Mouse (Mus musculus) liver, embryonic 16.5 days (tissue): Measurements from ENCODE around the gene Slc25a45. TPM values are rescaled to one million over a fixed set of nuclear protein-coding genes. Genes with fewer than 3 reads are reported as not detected.

ENCODE experiments used
- ATAC-seq: fragments of 200-750 bp; cut with Nextera tagmentation; 2 replicates; pipeline ENCODE4 v1.8.0; 2017; ENCODE audit warnings: low read depth, mild to moderate bottlenecking, moderate number of reproducible peaks, moderate library complexity
- H3K27ac ChIP-seq: fragments of 300-500 bp; sonication (generic); 2 replicates; pipeline ENCODE4 v1.5.1; 2014; ENCODE audit warnings: mild to moderate bottlenecking, low read length
- H3K27me3 ChIP-seq: fragments of 300-500 bp; sonication (generic); 2 replicates; pipeline ENCODE4 v1.6.1; 2014; ENCODE audit warnings: low read depth, low read length, mixed read lengths; ENCODE audit not compliant: control insufficient read depth, insufficient read depth
- H3K36me3 ChIP-seq: fragments of 300-500 bp; sonication (generic); 2 replicates; pipeline ENCODE4 v1.6.1; 2014; ENCODE audit warnings: mild to moderate bottlenecking; ENCODE audit not compliant: control insufficient read depth, insufficient read depth
- H3K4me1 ChIP-seq: fragments of 300-500 bp; sonication (generic); 2 replicates; pipeline ENCODE4 v1.6.1; 2014; ENCODE audit warnings: low read depth, low read length, mixed read lengths; ENCODE audit not compliant: control insufficient read depth
- H3K4me2 ChIP-seq: fragments of 300-500 bp; sonication (generic); 2 replicates; pipeline ENCODE4 v1.6.1; 2014; ENCODE audit warnings: low read depth, low read length, mixed read lengths
- H3K4me3 ChIP-seq: fragments of 300-500 bp; sonication (generic); 2 replicates; pipeline ENCODE4 v1.5.1; 2014; ENCODE audit warnings: low read depth, mild to moderate bottlenecking, low read length
- H3K9ac ChIP-seq: fragments of 300-500 bp; sonication (generic); 2 replicates; pipeline ENCODE4 v1.6.1; 2014; ENCODE audit warnings: low read depth, low read length
- H3K9me3 ChIP-seq: fragments of 300-500 bp; sonication (generic); replicated peaks from 2 replicates; pipeline ENCODE4 v1.6.1; 2016; ENCODE audit warnings: low read length; ENCODE audit not compliant: control insufficient read depth
- WGBS: fragments of 180-500 bp; shearing (Covaris S2); extraction: QIAGEN DNeasy Blood & Tissue Kit; methylation state at CpG from one replicate; pipeline ENCODE4 v1.1.7; 2014; ENCODE audit not compliant: insufficient replicate concordance; 5-methylcytosine and 5-hydroxymethylcytosine counted together
- polyA plus RNA-seq: library from polyadenylated mRNA; unstranded; fragments of >200 nt; fragmentation: Nextera tagmentation; extraction: Ambion mirVana; gene quantifications from 2 replicates; pipeline ENCODE4 v1.2.1, GENCODE M21; 2015

Gene Slc25a45
- polyA plus RNA-seq, 1 experiment from 2014 or later, result 6.9 TPM

DNA sequence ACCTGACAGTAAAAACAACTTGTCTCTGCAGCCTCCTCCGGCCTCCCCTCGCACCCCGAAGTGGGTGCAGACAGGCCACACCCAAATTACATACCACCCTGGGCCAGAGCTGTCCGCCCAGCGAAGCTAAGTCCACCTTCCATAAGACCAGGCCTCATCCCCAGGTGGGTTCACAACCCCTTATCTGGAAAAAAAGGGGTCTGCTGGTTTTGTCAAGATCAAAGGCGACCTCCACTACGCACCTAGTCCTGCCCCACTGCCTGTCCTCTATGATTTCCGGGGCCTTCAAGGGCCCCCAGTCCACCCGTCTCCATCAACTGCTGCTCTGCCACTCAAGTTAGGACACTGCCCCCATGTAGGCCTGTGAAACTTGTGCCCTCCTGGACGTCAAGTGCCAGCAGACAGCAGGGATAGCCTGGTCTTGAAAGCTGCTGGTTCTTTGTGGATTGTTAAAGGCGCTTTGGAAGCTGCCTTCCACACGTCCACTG is 32.7 kb upstream of the Slc25a45 start:
- Histone ChIP-seq H3K27ac (peak overlapping the region; percentile 96), H3K9ac (peak overlapping the region; percentile 80), H3K4me1 (peaks cover 92% of the 10 kb centered on the region), H3K4me3 (peak overlapping the region; percentile 67), H3K36me3 (no peaks in the 10 kb centered on the region), H3K4me2 (peak overlapping the region; percentile 76), H3K9me3 (no peaks in the 10 kb centered on the region), H3K27me3 (no peaks in the 10 kb centered on the region)
- WGBS, result 24% methylated on average over 12 of the region's 12 CpGs
- ATAC-seq, result no peak

GRCm38 (mm10) chr19:5845319-5846135 is 32.1 kb upstream of the Slc25a45 start:
- Histone ChIP-seq H3K9ac (peak overlapping the region; percentile 80), H3K4me1 (peaks cover 93% of the 10 kb centered on the region), H3K4me2 (peak overlapping the region; percentile 76), H3K27ac (peak overlapping the region; percentile 99), H3K27me3 (no peaks in the 10 kb centered on the region), H3K4me3 (peak overlapping the region; percentile 67), H3K9me3 (no peaks in the 10 kb centered on the region), H3K36me3 (no peaks in the 10 kb centered on the region)
- ATAC-seq, result peak; percentile 56
- WGBS, result 1% methylated on average over 45 of the region's 45 CpGs

DNA sequence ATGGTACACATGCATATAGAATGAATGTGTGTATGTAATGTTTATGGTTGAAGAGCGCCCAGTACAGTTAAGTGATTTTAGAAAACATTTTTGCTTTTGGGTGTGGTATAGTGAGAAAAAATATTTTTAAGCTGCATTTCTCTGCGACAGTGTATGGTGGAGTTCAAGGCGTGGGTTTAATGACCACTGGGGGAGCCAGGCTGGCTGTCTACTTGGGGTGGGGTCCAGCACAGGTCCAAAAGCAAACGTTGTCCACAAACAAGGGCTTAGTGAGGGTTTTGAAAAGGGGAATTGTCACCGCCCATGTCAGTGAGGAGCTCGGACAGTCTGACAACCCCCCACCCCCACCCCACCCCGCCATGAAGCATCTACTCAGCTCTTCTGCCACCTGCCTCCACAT is 31.5 kb upstream of the Slc25a45 start:
- no peaks in the 10 kb centered on the region for H3K9me3 ChIP-seq
- H3K4me3 ChIP-seq, result peak overlapping the region; percentile 67
- H3K9ac ChIP-seq, result peak overlapping the region; percentile 60
- peak overlapping the region; percentile 99 for H3K27ac ChIP-seq
- peaks cover 91% of the 10 kb centered on the region for H3K4me1 ChIP-seq
- WGBS, result 1% methylated on average over 7 of the region's 7 CpGs
- no peaks in the 10 kb centered on the region for H3K27me3 ChIP-seq
- no peaks in the 10 kb centered on the region for H3K36me3 ChIP-seq
- H3K4me2 ChIP-seq, result peak overlapping the region; percentile 76
- no peak for ATAC-seq

DNA sequence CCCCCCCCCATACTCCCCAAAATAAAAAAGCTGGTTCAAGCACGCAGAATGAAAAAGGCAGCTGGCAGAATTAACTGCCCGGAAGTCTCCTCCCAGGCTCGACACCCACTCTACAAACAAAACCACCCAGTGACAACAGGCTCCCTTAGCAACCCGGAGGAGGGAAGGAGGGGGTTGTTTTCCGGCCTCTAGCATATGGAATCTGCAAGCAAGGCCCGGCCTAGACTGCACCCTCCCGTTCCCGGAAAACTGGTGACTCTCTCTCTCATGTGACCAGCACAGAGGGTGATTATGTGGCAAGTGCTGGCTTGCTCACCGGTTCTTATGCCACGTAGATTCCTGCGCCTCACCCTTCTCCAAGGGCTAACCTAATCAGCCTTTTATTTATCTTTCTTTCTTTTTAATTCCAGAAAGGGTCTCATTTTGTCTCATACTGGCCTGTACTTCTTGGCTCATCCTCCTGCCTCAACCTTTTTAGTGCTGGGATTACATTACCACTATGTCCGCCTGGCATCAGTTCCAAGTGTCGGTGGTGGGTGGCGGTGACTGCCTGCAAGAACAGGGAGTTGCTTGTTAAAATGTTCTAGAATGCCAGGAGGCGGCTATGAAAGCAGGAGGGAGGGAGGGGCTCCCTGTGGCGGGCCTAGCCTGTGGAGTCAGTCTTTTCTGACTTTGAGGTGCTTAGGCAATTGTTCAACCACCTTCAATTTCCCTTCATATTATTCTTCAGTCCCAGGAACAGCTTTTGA is 30.9 kb upstream of the Slc25a45 start:
- H3K9me3 ChIP-seq, result no peaks in the 10 kb centered on the region
- H3K9ac ChIP-seq, result peak overlapping the region; percentile 60
- peak overlapping the region; percentile 76 for H3K4me2 ChIP-seq
- WGBS, result 8% methylated on average over 16 of the region's 16 CpGs
- peak overlapping the region; percentile 67 for H3K4me3 ChIP-seq
- no peaks in the 10 kb centered on the region for H3K27me3 ChIP-seq
- H3K4me1 ChIP-seq, result peaks cover 91% of the 10 kb centered on the region
- H3K36me3 ChIP-seq, result no peaks in the 10 kb centered on the region
- peak overlapping the region; percentile 99 for H3K27ac ChIP-seq
- peak; percentile 47 for ATAC-seq

- no peaks in the 10 kb centered on the region for H3K36me3 ChIP-seq
- H3K9me3 ChIP-seq, result no peaks in the 10 kb centered on the region
- 39% methylated on average over 4 of the region's 4 CpGs for WGBS
- peak overlapping the region; percentile 60 for H3K9ac ChIP-seq
- no peaks in the 10 kb centered on the region for H3K27me3 ChIP-seq
- ATAC-seq, result no peak
- peak overlapping the region; percentile 67 for H3K4me3 ChIP-seq
- peak overlapping the region; percentile 99 for H3K27ac ChIP-seq
- peaks cover 90% of the 10 kb centered on the region for H3K4me1 ChIP-seq
- H3K4me2 ChIP-seq, result peak overlapping the region; percentile 76
Measured at GRCm38 (mm10) chr19:5847306-5847796, 30.3 kb upstream of the Slc25a45 start.

- H3K36me3 ChIP-seq, result no peaks in the 10 kb centered on the region
- peak overlapping the region; percentile 99 for H3K27ac ChIP-seq
- ATAC-seq, result peak; percentile 62
- peak overlapping the region; percentile 60 for H3K9ac ChIP-seq
- peaks cover 81% of the 10 kb centered on the region for H3K4me1 ChIP-seq
- no peaks in the 10 kb centered on the region for H3K27me3 ChIP-seq
- H3K4me2 ChIP-seq, result peak overlapping the region; percentile 76
- no peaks in the 10 kb centered on the region for H3K9me3 ChIP-seq
- 20% methylated on average over 14 of the region's 14 CpGs for WGBS
- H3K4me3 ChIP-seq, result peak overlapping the region; percentile 67
Measured at GRCm38 (mm10) chr19:5848032-5848825, 29.4 kb upstream of the Slc25a45 start.

- H3K36me3 ChIP-seq, result no peaks in the 10 kb centered on the region
- peak overlapping the region; percentile 76 for H3K4me2 ChIP-seq
- H3K4me3 ChIP-seq, result peak overlapping the region; percentile 67
- peak overlapping the region; percentile 60 for H3K9ac ChIP-seq
- peak; percentile 10; the same call in 1 of the 2 replicates for ATAC-seq
- peak overlapping the region; percentile 99 for H3K27ac ChIP-seq
- H3K9me3 ChIP-seq, result no peaks in the 10 kb centered on the region
- 20% methylated on average over 13 of the region's 13 CpGs for WGBS
- no peaks in the 10 kb centered on the region for H3K27me3 ChIP-seq
- peaks cover 73% of the 10 kb centered on the region for H3K4me1 ChIP-seq
Measured at GRCm38 (mm10) chr19:5848826-5849672, 28.6 kb upstream of the Slc25a45 start.
